Mouse (Mus musculus) testis, adult 2 months (tissue): ENCODE data around the gene Ate1. TPM values are rescaled to one million over a fixed set of nuclear protein-coding genes. Genes with fewer than 3 reads are reported as not detected.

ENCODE experiments used
- H3K27ac ChIP-seq: fragments of 200-500 bp; 2 replicates; pipeline ENCODE4 v1.5.1; 2012; ENCODE audit warnings: low read depth, low read length; ENCODE audit not compliant: control insufficient read depth, insufficient read depth
- H3K27me3 ChIP-seq: fragments of 200-500 bp; 2 replicates; pipeline ENCODE4 v1.6.1; 2012; ENCODE audit warnings: mild to moderate bottlenecking, low read length, moderate library complexity; ENCODE audit not compliant: control insufficient read depth, insufficient read depth
- H3K36me3 ChIP-seq: fragments of 200-500 bp; 2 replicates; pipeline ENCODE4 v1.6.1; 2012; ENCODE audit warnings: mild to moderate bottlenecking, low read length; ENCODE audit not compliant: control insufficient read depth, insufficient read depth
- H3K4me1 ChIP-seq: fragments of 200-500 bp; 2 replicates; pipeline ENCODE4 v1.6.1; 2012; ENCODE audit warnings: low read length; ENCODE audit not compliant: control insufficient read depth, insufficient read depth
- H3K4me3 ChIP-seq: fragments of 200-500 bp; 2 replicates; pipeline ENCODE4 v1.5.1; 2012; ENCODE audit warnings: low read depth, mild to moderate bottlenecking, low read length, moderate library complexity, mixed read lengths; ENCODE audit not compliant: control insufficient read depth
- CTCF ChIP-seq: fragments of 200-500 bp; IDR thresholded peaks from 2 replicates; pipeline ENCODE4 v1.5.1; 2012; ENCODE audit warnings: low read depth, mild to moderate bottlenecking, inconsistent platforms, low read length, moderate library complexity; ENCODE audit not compliant: control insufficient read depth, insufficient read depth, insufficient replicate concordance
- POLR2A ChIP-seq: fragments of 200-500 bp; IDR thresholded peaks from 2 replicates; pipeline ENCODE4 v1.6.1; 2012; ENCODE audit warnings: low read depth, mild to moderate bottlenecking, inconsistent platforms, low read length, moderate library complexity; ENCODE audit not compliant: control insufficient read depth
- polyA plus RNA-seq: library from polyadenylated mRNA; depleted of rRNA; stranded (reverse); fragments of >200 nt; gene quantifications from 2 replicates; pipeline ENCODE4 v1.2.3, GENCODE M21; 2012; rRNA removed

The Ate1 gene
- polyA plus RNA-seq, 1 experiment, result 18.3 TPM

GRCm38 (mm10) chr7:130367222-130368035 lies 152.7 kb downstream of the Ate1 start:
- Histone ChIP-seq H3K4me1 (peaks cover 5% of the 10 kb centered on the region), H3K4me3 (no peak overlapping the region), H3K27me3 (no peaks in the 10 kb centered on the region), H3K27ac (no peak overlapping the region), H3K36me3 (no peaks in the 10 kb centered on the region)
- TF ChIP-seq CTCF, result no peak
- no peak for TF ChIP-seq POLR2A

- Histone ChIP-seq H3K27ac (no peak overlapping the region), H3K27me3 (no peaks in the 10 kb centered on the region), H3K4me1 (peaks cover 5% of the 10 kb centered on the region), H3K36me3 (no peaks in the 10 kb centered on the region), H3K4me3 (no peak overlapping the region)
- TF ChIP-seq POLR2A, result no peak
- TF ChIP-seq CTCF, result no peak
Measured at GRCm38 (mm10) chr7:130365711-130366110, 154.5 kb downstream of the Ate1 start.

Other genes with a start within 250 kb of the Ate1 start
- 13.6 and 15.9 TPM in 2 replicates for gene Nsmce4a, start 52.7 kb upstream of the Ate1 start, polyA plus RNA-seq
- gene Tacc2, start 57.1 kb upstream of the Ate1 start, polyA plus RNA-seq, result 6.5 and 8.6 TPM in 2 replicates